Mouse (Mus musculus): Measurements from ENCODE around the gene Galr3.
"Not testable (repeated sequence)": the region's sequence is repeated elsewhere in the genome, so short reads cannot be mapped to it uniquely, and the experiment has no call there.

DNA sequence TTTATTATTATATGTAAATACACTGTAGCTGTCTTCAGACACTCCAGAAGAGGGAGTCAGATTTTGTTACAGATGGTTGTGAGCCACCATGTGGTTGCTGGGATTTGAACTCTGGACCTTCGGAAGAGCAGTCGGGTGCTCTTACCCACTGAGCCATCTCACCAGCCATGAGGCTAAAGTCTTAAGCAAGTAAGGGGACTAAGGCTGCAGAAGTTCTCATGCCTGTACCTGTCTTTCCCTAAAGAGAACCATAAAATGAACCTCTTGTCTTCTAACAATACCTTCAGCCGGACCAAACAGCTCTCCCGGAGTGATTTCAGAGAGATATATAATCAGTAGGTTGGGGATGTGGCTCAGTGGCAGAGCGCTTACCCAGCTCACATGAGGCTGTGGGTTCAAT, 9.8 kb upstream of the Galr3 start:
- TF ChIP-seq CTCF (IDR thresholded peaks at IDR 0.05; ENCODE audit: low read depth); EP300 (optimal IDR thresholded peaks at IDR 0.05): not testable (repeated sequence)

Data from stomach, postnatal 0 days (tissue).